Mouse (Mus musculus) brain, adult 2 months (tissue): Measurements from ENCODE around the gene Cdk8.
"Not testable (repeated sequence)": the region's sequence is repeated elsewhere in the genome, so short reads cannot be mapped to it uniquely, and the experiment has no call there.

Experiments used
- DNase-seq: peaks from one replicate; pipeline ENCODE4 v3.0.0; 2011; ENCODE audit warnings: low read depth, low spot score

Gene Cdk8

GRCm38 (mm10) chr5:146230864-146231654, at the start of gene Cdk8:
TSS of gene Cdk8 (plus strand) at chr5:146231230.
- DNase-seq: peak; percentile 99

- not testable (repeated sequence) for DNase-seq
These were observed 45.8 kb upstream of the Cdk8 start, which contains the start of gene 1700001J03Rik for GRCm38 (mm10) chr5:146185204-146185603. TSS of gene 1700001J03Rik (minus strand) at chr5:146185304.

DNA sequence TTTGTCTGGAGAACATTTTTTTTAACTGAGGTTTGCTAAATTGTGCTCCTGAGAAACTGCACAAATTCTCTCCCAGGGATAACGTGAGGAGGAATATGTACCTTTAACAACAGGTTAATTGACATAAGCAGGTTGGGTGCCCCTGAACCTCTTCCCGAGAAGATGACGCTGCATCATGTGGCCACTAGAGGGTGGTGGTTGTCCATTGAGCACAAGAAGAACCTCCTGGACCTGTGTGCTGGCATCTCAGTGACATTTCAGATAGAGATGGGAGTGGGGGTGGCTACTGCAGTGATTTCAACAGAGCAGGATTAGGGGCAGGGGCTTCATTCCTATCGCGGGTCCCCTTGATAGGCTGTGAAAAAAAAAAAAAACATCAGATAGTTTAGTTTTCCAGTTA, 43.6 kb upstream of the Cdk8 start:
- DNase-seq: peak; percentile 90

DNA sequence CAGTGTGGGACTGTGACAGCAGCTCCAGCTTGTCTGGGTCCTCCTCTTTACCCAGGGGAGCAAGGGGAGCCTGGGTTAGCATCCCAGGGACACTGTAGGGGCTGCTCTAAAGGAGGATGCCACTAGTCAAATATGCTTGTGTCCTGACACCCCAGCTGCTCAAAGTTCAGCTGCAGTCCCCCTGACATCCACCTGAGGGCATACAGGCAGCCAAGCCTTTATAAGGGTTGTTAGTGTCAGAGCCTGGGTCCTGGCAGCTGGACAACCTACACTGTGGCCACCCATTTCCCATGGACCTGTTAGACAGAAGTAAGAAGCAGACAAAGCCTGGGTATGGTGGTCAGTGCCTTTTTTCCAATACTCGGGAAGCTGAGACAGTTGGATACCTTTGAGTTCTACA, 42.9 kb upstream of the Cdk8 start:
- no peak for DNase-seq

- no peak for DNase-seq
These were observed 42.3 kb upstream of the Cdk8 start for GRCm38 (mm10) chr5:146188712-146189111.

- peak; percentile 39 for DNase-seq
These were observed 40.9 kb upstream of the Cdk8 start for GRCm38 (mm10) chr5:146190093-146190492.

GRCm38 (mm10) chr5:146190501-146191269, 40.3 kb upstream of the Cdk8 start:
- peak; percentile 96 for DNase-seq

DNA sequence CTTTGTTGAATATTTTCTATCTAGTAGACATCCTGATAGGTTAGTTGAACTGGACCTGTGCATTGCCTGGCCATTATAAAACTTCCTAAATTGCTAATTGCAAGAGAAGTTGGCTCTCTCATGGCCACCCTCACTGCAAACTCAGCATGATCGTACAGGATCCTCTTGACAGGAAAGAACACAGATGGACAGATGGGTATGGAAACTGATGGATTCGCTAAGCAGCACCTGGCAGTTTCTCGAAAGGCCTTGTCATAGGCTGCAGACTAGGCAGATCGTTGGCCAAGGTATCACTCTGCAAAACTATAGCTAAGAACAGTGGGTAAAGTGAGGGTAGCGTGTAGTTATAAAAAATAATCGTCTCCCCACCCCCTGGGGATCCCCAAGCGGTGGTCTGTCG, 37.7 kb upstream of the Cdk8 start:
- no peak for DNase-seq

- DNase-seq: no peak
These were observed 32.0 kb upstream of the Cdk8 start for GRCm38 (mm10) chr5:146199073-146199472.

- DNase-seq: no peak
These were observed 31.5 kb upstream of the Cdk8 start for GRCm38 (mm10) chr5:146199540-146199939.

DNA sequence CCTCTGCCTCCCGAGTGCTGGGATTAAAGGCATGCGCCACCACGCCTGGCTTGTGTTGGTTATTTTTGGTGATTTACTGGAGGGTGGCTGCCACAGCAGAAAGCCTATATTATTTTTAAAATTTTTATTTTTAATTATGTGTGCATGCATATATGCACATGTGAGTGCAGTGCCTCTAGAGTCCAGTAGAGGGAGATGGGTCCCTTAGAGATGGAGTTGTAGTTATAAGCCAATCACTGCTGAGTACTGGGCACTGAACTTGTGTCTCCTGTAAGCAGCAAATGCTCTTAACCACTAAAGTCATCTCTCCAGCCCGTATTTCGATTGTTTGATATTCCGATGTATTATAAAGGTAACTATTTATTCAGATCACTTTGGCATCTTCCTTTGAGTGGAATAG, 30.4 kb upstream of the Cdk8 start:
- DNase-seq: no peak

- DNase-seq: no peak
These were observed 27.1 kb upstream of the Cdk8 start for GRCm38 (mm10) chr5:146203921-146204320.

- no peak for DNase-seq
These were observed 25.5 kb upstream of the Cdk8 start for GRCm38 (mm10) chr5:146205537-146205936.

GRCm38 (mm10) chr5:146220501-146220878, 10.5 kb upstream of the Cdk8 start:
- DNase-seq: no peak

DNA sequence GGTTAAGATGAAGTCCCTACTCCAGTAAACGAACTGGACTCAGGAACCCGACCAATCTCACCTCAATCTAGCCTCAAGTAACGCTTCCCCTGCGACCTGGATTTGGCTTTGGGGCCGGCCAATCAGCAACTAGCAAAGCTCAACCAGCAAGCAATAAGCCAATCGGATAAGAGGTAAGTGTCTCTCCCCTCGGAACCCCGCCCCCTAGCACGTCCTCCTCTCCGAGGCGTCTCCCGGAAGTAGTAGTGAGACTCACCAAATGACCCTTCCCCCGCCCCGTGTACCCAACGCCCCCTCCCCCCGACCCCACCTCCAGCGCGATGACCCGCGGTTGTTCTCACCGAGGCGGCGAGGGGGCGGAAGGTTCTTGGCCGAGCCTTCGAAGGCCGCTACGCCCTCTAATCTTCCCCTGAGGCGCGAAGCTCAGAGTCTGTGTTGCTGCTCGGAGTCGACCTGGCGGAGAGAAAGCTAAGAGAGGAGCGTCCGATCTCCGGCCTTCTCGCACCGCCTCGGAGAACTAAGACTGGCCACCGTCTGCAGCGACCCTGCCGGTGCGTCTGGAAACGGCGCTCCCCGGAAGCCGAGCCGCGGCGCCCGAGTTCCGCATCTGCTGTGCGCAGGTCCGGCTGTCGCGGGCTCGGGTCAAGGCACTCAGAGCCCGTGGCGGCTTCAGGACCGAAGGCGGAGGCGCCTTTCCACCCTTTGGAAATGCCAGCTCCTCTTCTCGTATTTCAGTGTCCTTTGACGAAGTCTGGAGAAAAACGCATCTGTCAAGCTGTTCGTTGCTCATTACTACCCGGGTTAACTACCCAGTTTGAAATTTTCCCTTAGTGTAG, 9.9 kb upstream of the Cdk8 start, which contains the start of gene Rnf6:
Gene Rnf6, minus strand, starts transcription at position 677 of the 836 bp plus-strand sequence.
- peak; percentile 98 for DNase-seq

GRCm38 (mm10) chr5:146221722-146222121, 9.3 kb upstream of the Cdk8 start:
- no peak for DNase-seq

GRCm38 (mm10) chr5:146223786-146224185, 7.2 kb upstream of the Cdk8 start:
- DNase-seq: no peak

- no peak for DNase-seq
These were observed 3.5 kb upstream of the Cdk8 start for GRCm38 (mm10) chr5:146227496-146227895.

GRCm38 (mm10) chr5:146229869-146230650, 970 bp upstream of the Cdk8 start:
- DNase-seq: no peak

DNA sequence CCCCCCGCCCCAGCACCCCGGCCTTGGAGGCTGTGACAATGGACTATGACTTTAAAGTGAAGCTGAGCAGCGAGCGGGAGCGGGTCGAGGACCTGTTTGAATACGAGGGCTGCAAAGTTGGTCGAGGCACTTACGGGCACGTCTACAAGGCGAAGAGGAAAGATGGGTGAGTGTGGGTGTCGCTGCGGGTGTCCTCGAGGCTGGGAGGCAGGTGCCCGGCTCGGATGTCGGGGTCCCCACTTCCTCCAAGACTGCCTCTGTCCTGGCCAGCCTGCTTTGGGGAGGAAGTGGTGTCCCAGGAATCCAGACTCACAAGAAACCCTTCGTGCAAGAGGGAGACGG, 596 bp downstream of the Cdk8 start:
- peak; percentile 40 for DNase-seq

GRCm38 (mm10) chr5:146232056-146232675, 1.1 kb downstream of the Cdk8 start:
- DNase-seq: no peak
